Mouse (Mus musculus): Measurements from ENCODE around the gene Ndufs7.

Gene Ndufs7

GRCm38 (mm10) chr10:80262776-80263365 is 13.9 kb downstream of the Ndufs7 start:
- DNase-seq (ENCODE audit: low spot score): no peak

GRCm38 (mm10) chr10:80264341-80265148 is 15.6 kb downstream of the Ndufs7 start:
- DNase-seq (ENCODE audit: low spot score): peak; percentile 99

GRCm38 (mm10) chr10:80265149-80265486 is 16.2 kb downstream of the Ndufs7 start:
- DNase-seq (ENCODE audit: low spot score): no peak

- DNase-seq (ENCODE audit: low spot score): no peak
Measured at GRCm38 (mm10) chr10:80270099-80270498, 21.2 kb downstream of the Ndufs7 start.

GRCm38 (mm10) chr10:80270734-80271181 is 21.8 kb downstream of the Ndufs7 start:
- no peak for DNase-seq (ENCODE audit: low spot score)

- no peak for DNase-seq (ENCODE audit: low spot score)
Measured at GRCm38 (mm10) chr10:80271186-80271843, 22.4 kb downstream of the Ndufs7 start.

- no peak for DNase-seq (ENCODE audit: low spot score)
Measured at GRCm38 (mm10) chr10:80271870-80272585, 23.1 kb downstream of the Ndufs7 start.

DNA sequence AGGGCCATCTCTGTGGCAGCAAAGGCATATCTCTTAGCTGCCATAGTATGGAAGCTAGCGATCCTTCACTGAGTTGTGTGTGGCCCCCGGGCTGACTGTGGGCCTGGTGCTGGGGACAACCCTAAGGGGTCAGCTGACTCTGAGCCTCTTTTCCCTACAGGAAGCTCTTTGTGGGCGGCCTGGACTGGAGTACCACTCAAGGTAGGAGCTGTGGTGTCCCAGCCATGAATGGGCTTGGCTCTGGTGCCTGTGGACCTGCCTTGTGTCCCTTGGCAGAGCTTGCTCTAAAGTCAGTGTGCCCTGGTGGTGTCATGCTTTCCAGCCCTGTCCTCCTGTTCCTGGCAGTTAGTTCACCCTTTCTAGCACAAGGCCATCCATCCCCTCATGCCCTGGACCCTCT is 24.9 kb downstream of the Ndufs7 start:
- no peak for DNase-seq (ENCODE audit: low spot score)

- no peak for DNase-seq (ENCODE audit: low spot score)
Measured at GRCm38 (mm10) chr10:80276238-80276637, 27.3 kb downstream of the Ndufs7 start.

DNA sequence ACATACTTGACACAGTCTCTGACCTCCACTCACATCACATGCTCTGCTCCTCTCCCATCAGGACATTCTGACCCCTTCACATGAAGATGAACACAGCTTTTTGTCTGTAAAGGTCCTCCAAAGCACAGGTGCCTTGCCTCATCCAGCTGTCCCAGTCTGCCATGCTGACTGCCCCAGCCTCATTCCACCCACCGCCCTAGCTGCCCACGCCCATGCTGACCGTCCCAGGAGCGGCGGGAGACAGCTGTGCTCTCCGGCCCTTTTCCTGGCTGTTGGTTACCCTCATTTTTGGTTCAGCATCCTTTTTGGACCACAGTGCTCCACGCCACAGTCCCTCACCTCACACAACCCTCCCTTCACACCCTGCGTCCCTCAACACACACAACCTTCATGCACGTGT is 29.5 kb downstream of the Ndufs7 start:
- DNase-seq (ENCODE audit: low spot score): no peak

GRCm38 (mm10) chr10:80279273-80279672 is 30.4 kb downstream of the Ndufs7 start:
- DNase-seq (ENCODE audit: low spot score): no peak

- DNase-seq (ENCODE audit: low spot score): no peak
Measured at GRCm38 (mm10) chr10:80281304-80281703, 32.4 kb downstream of the Ndufs7 start.

GRCm38 (mm10) chr10:80281921-80282371 is 33.0 kb downstream of the Ndufs7 start:
- DNase-seq (ENCODE audit: low spot score): no peak

- DNase-seq (ENCODE audit: low spot score): no peak
Measured at GRCm38 (mm10) chr10:80282481-80283441, 33.8 kb downstream of the Ndufs7 start.

GRCm38 (mm10) chr10:80285222-80286070 is 36.5 kb downstream of the Ndufs7 start:
- no peak for DNase-seq (ENCODE audit: low spot score)

DNA sequence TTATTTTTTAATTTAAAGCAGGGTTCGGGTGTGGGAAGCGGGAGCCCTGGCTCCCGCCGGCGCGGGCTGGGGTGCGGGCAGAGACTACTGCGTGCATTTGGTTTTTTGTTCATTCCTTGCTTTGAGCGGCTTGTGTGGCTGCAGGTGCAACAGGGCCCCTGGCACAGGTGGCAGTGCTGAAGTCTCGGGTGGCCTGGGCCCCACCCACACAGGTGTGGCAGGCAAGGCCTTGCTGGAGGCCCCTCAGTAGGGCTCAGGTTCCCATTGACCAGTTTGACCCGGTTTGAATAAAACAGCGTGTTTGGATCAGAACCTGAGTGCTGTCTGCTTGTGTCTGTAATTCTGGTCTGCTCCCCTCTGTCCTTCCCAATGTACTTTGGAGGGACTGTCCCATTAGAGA is 39.2 kb downstream of the Ndufs7 start:
- DNase-seq (ENCODE audit: low spot score): no peak

- DNase-seq (ENCODE audit: low spot score): no peak
Measured at GRCm38 (mm10) chr10:80288657-80289056, 39.7 kb downstream of the Ndufs7 start.

GRCm38 (mm10) chr10:80292251-80293146 is 43.6 kb downstream of the Ndufs7 start, which contains the start of gene Rps15:
TSS of gene Rps15 (plus strand) at chr10:80292453.
- peak; percentile 93 for DNase-seq (ENCODE audit: low spot score)

DNA sequence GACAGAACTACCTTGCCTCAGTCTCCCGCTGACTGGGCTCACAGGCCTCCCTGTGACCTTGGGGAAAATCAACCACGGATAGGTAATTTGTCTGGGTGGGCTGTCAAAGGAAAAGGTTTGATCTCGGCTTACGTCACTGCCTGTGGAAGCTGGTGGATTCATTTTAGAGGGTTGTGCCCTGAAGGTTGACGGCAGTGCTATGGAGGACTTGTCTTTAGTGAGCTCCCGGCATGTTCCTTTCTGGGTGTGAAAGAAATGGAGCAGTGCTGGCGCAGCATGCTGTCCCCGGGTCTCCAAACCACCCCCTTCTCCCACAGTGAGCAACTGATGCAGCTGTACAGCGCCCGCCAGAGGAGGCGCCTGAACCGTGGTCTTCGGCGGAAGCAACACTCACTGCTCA is 44.4 kb downstream of the Ndufs7 start:
- DNase-seq (ENCODE audit: low spot score): no peak
